Mouse (Mus musculus): ENCODE data around the gene Pnma1. TPM values are rescaled to one million over a fixed set of nuclear protein-coding genes. Genes with fewer than 3 reads are reported as not detected.
A peak's percentile ranks its signal among the peaks of the same experiment; 100 is the strongest.

Gene Pnma1
- polyA plus RNA-seq, 1 experiment from 2014 or later = 1.2 TPM

DNA sequence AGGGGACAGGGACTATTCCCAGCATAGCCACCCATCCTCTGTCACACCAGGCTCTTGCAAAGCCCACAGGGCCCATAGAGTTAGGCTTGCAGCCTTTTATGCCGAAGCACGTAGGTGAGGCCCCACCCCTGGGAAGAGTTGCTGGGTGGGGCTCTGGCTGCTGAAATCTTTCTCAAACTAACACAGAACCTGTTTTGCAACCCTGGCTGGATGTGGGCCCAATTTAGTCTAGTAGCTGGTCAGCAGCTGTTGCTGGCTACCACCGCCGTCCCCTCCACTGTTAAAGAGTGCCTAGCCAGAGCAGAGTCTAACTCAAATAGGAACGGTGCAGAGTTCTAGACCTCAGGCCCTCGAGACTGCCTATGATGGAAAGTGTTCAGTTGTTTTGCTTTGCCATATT, 26.6 kb upstream of the Pnma1 start:
- H3K36me3 ChIP-seq = peaks cover 42% of the 10 kb centered on the region
- H3K4me3 ChIP-seq = no peak overlapping the region
- DNase-seq (ENCODE audit: low spot score) = no peak
- 88% methylated on average over 6 of the region's 6 CpGs for WGBS
- peaks cover 65% of the 10 kb centered on the region for H3K4me1 ChIP-seq
- peak overlapping the region; percentile 92; the same call in 1 of the 2 replicates for H3K27ac ChIP-seq
- H3K27me3 ChIP-seq (ENCODE audit: low read depth, poor library complexity, severe bottlenecking) = no peaks in the 10 kb centered on the region
- H3K9me3 ChIP-seq (replicated peaks) = no peaks in the 10 kb centered on the region

DNA sequence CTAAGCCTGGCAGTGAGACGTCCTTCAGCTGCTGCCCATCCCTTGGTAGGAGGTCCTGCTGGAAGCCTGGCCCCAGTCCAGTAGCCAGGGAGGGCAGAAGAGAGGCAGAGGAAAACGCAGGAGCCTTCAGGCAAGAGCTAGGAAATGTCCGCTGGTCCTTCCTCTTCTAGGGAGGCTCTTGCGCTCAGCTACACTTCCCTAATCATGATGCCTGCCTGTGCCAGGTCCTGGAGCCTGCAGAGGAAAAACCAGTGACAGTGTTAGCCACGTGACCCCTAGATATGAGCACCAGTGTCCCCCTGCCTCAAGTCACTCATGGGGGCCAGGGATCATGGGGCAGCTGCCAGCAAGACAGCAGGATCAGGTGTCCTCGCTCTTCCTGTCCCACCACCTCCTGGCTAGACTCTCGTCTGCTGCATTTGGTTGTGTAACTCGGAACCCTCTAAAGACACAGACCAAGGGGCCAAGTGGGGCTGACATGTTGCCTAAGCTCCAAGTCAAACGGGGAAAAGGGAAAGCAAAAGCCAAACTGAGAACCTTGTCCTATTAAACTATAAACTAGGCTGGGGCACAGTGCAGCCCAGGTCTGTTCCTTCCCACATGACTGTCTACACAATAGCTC, 26.0 kb upstream of the Pnma1 start:
- no peak for DNase-seq (ENCODE audit: low spot score)
- Histone ChIP-seq H3K36me3 (peaks cover 48% of the 10 kb centered on the region), H3K27ac (peak overlapping the region; percentile 92; the same call in 1 of the 2 replicates), H3K27me3 (ENCODE audit: low read depth, poor library complexity, severe bottlenecking) (no peaks in the 10 kb centered on the region), H3K9me3 (replicated peaks) (no peaks in the 10 kb centered on the region), H3K4me3 (no peak overlapping the region), H3K4me1 (peaks cover 62% of the 10 kb centered on the region)
- WGBS = 87% methylated on average over 9 of the region's 9 CpGs

DNA sequence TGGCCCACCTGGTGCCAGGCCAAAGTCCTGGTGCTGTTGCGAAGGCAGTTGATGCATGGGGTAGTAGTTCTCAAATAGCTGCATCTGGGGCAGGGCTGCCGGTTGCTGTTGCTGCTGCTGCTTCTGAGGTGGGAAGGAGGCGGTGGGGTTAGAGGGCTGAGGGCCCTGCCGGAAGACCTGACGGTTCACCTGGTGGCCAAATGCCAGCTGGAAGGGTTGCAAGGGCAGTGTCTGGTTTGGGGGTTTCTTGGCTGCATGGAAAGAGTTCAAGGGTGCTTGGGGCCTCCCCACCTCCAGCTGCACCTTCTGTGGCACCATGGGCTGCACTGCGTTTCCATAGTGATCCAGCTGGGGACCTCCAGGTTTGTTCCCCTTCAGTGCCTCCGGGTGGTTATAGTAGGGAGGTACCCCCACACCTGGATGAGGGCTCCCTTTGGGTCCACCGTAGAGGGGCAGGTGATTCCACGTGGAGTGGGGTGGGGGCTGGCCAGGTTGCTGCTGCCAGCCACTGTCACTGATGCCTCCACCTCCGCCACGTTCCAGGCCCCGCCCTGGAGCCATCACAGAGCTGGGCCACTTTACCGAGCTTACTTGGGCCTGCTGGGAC, 25.1 kb upstream of the Pnma1 start:
- H3K27ac ChIP-seq = no peak overlapping the region
- no peak for DNase-seq (ENCODE audit: low spot score)

DNA sequence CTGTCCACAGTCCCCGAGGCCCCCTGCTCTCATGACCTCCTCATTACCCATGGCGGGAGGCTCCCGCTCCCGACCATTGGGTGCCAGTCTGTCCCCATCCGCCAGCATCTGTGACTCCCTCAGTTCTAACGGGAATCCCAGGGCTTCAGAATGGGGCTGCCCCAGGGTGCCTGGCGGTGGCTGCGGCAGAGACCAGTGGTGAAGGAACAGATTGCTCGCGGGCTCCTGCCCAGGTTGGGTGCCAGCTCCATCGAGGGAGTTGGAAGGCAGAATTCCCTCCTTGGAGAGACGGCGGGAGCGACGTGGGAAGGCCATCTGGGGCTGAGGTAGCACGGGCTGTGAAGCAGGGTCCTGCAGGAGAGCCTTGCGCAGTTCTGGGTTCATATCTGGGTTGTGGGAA, 24.6 kb upstream of the Pnma1 start:
- DNase-seq (ENCODE audit: low spot score) = no peak
- Histone ChIP-seq H3K27ac (no peak overlapping the region), H3K9me3 (replicated peaks) (no peaks in the 10 kb centered on the region), H3K4me1 (peaks cover 48% of the 10 kb centered on the region), H3K4me3 (no peak overlapping the region), H3K36me3 (peaks cover 51% of the 10 kb centered on the region), H3K27me3 (ENCODE audit: low read depth, poor library complexity, severe bottlenecking) (no peaks in the 10 kb centered on the region)
- 93% methylated on average over 17 of the region's 17 CpGs for WGBS

More for the DNA sequence above, 25.1 kb upstream of the Pnma1 start:
- no peak overlapping the region for H3K4me3 ChIP-seq
- no peaks in the 10 kb centered on the region for H3K9me3 ChIP-seq (replicated peaks)
- peaks cover 51% of the 10 kb centered on the region for H3K36me3 ChIP-seq
- H3K4me1 ChIP-seq = peaks cover 53% of the 10 kb centered on the region
- H3K27me3 ChIP-seq (ENCODE audit: low read depth, poor library complexity, severe bottlenecking) = no peaks in the 10 kb centered on the region
- 93% methylated on average over 13 of the region's 13 CpGs for WGBS

DNA sequence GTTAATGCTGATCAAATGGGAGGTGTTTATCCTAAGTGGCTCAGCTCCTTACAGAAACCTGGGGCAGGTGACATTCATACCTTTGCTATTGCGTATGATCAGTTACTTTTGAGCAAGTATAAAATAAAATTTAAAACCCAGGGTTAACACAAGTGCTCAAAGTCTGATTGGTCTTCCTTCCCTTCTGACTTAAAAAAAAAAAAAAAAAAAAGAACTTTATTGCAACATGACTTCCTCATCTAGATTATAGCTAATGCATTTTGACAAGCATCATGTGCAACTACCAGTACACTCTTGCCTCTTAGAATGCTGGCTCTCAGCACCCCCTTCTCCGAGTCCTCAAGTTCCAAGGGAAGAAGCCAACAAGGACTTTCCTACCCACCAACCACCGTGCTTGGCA, 23.9 kb upstream of the Pnma1 start:
- Histone ChIP-seq H3K27me3 (ENCODE audit: low read depth, poor library complexity, severe bottlenecking) (no peaks in the 10 kb centered on the region), H3K4me1 (peaks cover 41% of the 10 kb centered on the region), H3K27ac (no peak overlapping the region), H3K36me3 (peaks cover 57% of the 10 kb centered on the region), H3K9me3 (replicated peaks) (no peaks in the 10 kb centered on the region), H3K4me3 (no peak overlapping the region)
- DNase-seq (ENCODE audit: low spot score) = no peak
- WGBS = 97% methylated on average over 3 of the region's 3 CpGs

DNA sequence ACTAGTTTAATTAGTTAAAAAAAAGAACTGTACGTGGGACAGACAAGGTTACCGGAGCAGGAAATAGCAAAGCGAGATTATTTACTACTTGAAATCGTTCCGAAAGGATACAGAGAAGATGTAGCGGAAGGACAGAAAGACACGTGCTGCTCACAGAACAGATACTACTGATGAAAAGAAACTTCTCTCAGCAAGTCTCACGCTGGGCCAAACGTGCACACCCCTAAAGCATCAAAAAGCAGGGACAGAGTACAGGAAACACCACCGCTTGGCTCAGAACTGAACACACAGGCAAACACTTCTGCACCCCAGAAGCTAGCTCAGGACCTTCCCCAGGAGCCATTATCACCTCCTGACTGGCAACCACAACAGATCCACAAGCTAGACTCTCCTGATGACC, 22.3 kb upstream of the Pnma1 start:
- Histone ChIP-seq H3K4me3 (no peak overlapping the region), H3K4me1 (peaks cover 41% of the 10 kb centered on the region), H3K27ac (no peak overlapping the region), H3K36me3 (peaks cover 57% of the 10 kb centered on the region), H3K27me3 (ENCODE audit: low read depth, poor library complexity, severe bottlenecking) (no peaks in the 10 kb centered on the region), H3K9me3 (replicated peaks) (no peaks in the 10 kb centered on the region)
- DNase-seq (ENCODE audit: low spot score) = no peak
- 95% methylated on average over 10 of the region's 10 CpGs for WGBS

DNA sequence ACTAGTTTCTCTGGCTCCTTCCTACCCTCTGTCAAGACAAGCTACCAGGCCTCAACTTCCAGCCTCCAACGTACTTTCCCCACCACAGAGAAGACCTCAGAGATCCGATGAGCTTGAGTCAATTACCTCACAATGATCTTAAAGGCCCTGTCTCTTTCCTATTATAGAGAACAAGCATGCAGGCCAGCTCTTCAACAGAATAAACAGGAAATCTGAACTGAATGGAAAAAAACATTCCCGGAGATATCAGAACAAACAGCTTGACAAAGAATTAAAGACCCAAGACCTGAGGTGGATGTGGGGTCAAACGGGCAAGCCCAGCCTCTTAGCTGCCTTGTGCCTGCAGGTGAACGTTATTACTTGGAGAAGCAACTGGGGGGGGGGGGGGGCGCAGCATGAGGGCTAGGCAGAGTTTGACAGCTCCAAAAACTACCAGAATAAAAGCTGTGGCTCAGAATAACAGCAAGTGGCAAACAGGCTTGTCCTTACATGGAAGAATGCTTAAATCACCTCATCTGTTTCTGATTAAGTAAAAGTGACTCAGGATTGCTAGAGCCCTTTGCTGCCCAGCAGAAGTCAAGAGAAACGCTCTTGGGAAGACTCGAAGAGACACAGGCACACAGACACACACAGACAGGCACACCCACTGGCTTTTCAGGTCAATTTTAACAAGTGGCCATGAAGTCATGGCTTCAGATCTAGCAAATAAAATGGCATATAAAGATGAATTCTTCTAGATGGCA, 17.5 kb upstream of the Pnma1 start:
- no peak overlapping the region for H3K4me3 ChIP-seq
- no peak for DNase-seq (ENCODE audit: low spot score)
- no peaks in the 10 kb centered on the region for H3K9me3 ChIP-seq (replicated peaks)
- 40% methylated on average over 8 of the region's 8 CpGs for WGBS
- no peaks in the 10 kb centered on the region for H3K27me3 ChIP-seq (ENCODE audit: low read depth, poor library complexity, severe bottlenecking)
- H3K27ac ChIP-seq = no peak overlapping the region
- H3K4me1 ChIP-seq = peaks cover 26% of the 10 kb centered on the region
- H3K36me3 ChIP-seq = peaks cover 57% of the 10 kb centered on the region

DNA sequence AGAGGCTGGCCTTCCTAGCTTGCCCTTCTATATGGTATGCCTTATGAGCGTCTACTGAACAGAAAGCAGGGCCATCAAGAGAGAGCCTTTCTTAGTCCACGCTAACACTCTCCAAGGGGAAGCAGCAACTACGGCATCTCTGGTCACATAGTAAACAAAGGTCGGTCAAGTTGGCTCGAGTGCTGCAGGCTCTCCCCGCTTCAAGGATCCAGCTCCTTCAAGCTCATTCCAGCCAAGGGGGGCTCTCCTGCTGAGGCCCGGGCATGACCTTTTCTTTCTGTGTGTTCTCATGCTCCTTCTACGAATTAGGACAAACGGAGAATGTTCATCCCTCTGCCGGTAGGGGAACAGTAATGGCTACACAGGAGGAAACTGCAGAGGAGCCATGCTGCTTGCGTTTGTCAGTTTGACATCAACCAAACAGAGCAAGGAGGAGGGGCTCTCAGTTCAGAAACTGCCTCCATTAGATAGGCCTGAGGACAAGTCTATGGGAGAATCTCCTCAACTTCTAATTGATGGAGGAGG, 15.4 kb upstream of the Pnma1 start:
- Histone ChIP-seq H3K27ac (no peak overlapping the region), H3K27me3 (ENCODE audit: low read depth, poor library complexity, severe bottlenecking) (no peaks in the 10 kb centered on the region), H3K9me3 (replicated peaks) (no peaks in the 10 kb centered on the region), H3K36me3 (peaks cover 62% of the 10 kb centered on the region), H3K4me1 (peaks cover 26% of the 10 kb centered on the region), H3K4me3 (no peak overlapping the region)
- DNase-seq (ENCODE audit: low spot score) = no peak
- 90% methylated on average over 11 of the region's 11 CpGs for WGBS

DNA sequence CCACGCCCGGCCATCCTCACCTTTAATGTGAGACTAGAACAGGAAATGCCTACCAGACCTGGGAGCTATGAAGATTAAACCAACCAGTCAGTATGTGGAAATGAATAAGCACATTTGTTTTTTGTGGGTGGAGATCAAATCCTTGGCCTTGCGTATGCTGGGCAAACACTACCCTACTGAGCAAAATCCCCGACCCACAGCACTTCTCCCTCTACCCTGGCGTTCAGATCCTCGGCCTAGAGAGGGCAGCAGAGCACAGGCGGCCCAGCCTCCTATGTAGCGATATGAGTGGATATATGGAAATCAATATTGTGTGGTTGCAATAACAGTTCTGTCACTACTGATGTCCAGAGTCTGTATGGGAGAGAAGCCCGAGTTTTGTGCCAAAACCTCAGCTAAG, 14.8 kb upstream of the Pnma1 start:
- Histone ChIP-seq H3K4me1 (peaks cover 26% of the 10 kb centered on the region), H3K36me3 (peaks cover 67% of the 10 kb centered on the region)

DNA sequence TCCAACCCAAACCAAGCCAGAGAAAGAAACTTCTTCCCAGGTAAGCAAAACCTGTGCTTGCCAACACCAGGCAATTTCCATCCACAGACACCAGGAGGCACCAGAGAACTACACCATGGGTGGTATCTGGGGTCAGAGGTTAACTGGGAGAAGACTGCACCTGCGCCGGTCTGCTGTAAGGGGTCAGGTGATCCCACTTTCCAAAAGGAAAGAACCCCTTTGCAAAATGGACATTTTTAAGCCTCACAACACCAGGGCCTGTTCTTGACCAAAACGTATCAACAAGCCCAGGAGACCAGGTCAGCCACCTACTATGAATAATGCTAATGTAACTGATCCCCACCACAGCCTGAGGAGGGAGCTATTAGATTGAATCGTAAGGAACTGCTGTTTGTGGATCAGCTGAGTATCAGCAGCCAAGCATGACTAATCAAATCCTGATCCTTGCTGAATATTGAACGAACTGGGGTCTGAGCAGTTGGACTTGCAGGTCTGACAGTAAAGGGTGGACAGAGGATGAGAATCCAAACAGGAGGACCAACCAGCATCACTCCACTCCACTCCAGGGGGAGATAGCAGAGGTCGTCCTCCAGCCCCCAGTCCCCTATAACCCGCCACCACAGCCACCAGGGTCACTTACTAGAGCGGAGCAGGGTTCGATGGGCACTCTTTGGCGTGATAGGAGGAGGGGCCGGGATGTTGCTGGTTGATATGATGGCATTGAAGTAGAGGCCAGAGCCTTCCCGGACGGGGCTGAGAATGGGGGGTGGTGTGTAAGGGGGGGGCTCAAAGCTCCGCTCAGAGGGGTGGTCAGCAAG, 13.5 kb upstream of the Pnma1 start:
- H3K36me3 ChIP-seq = peaks cover 75% of the 10 kb centered on the region
- 81% methylated on average over 14 of the region's 14 CpGs for WGBS
- no peak for DNase-seq (ENCODE audit: low spot score)
- H3K27me3 ChIP-seq (ENCODE audit: low read depth, poor library complexity, severe bottlenecking) = no peaks in the 10 kb centered on the region
- H3K9me3 ChIP-seq (replicated peaks) = no peaks in the 10 kb centered on the region
- no peak overlapping the region for H3K27ac ChIP-seq
- no peak overlapping the region for H3K4me3 ChIP-seq
- peaks cover 22% of the 10 kb centered on the region for H3K4me1 ChIP-seq

More for the DNA sequence above, 14.8 kb upstream of the Pnma1 start:
- H3K27me3 ChIP-seq (ENCODE audit: low read depth, poor library complexity, severe bottlenecking) = no peaks in the 10 kb centered on the region
- WGBS = 92% methylated on average over 9 of the region's 9 CpGs
- no peak overlapping the region for H3K4me3 ChIP-seq
- no peak for DNase-seq (ENCODE audit: low spot score)
- H3K9me3 ChIP-seq (replicated peaks) = no peaks in the 10 kb centered on the region
- no peak overlapping the region for H3K27ac ChIP-seq

DNA sequence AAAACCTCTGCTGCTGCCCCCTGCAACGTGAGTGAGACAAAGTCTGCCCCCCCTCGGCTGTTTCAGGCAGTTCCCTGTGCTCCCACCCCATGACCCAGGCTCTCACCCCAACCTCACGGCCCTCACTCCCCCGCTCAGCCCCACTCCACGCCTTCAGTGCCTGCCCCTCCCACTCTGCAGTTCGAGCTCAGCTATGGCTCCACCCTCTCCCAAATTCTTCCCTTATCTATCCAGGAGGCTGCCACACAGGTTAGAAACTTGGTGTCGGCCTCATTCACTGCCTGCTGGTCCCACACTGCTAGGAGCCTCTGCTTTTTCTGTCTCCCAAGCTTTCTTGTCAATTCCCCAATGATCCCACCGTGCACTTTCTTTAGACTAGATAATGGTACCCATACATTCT, 12.8 kb upstream of the Pnma1 start:
- Histone ChIP-seq H3K4me1 (peaks cover 15% of the 10 kb centered on the region), H3K4me3 (no peak overlapping the region), H3K27me3 (ENCODE audit: low read depth, poor library complexity, severe bottlenecking) (no peaks in the 10 kb centered on the region), H3K36me3 (peaks cover 82% of the 10 kb centered on the region), H3K27ac (no peak overlapping the region), H3K9me3 (replicated peaks) (no peaks in the 10 kb centered on the region)
- WGBS = 71% methylated on average over 8 of the region's 8 CpGs
- DNase-seq (ENCODE audit: low spot score) = no peak

DNA sequence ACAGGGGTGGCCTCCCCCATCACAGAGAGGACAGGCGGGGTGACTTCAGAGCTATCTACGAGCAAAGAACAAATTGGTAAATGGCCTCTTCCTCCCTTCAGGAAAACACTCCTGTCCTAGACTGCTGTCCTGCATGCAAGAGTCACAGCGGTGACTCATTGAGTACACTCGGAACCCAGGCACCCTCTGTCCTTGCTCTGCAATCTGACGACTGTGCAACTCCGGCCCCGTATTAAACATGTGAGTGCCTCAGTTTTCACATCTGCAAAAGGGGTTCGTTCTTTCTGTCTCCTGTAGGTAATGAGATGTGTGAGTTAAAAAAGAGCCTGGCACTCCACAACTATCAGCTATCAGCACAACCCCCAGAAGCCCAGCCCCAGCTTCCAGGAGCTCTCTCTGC, 12.2 kb upstream of the Pnma1 start:
- 97% methylated on average over 8 of the region's 8 CpGs for WGBS
- H3K4me3 ChIP-seq = no peak overlapping the region
- peaks cover 87% of the 10 kb centered on the region for H3K36me3 ChIP-seq
- H3K4me1 ChIP-seq = peaks cover 9% of the 10 kb centered on the region
- H3K27me3 ChIP-seq (ENCODE audit: low read depth, poor library complexity, severe bottlenecking) = no peaks in the 10 kb centered on the region
- no peak for DNase-seq (ENCODE audit: low spot score)
- H3K27ac ChIP-seq = no peak overlapping the region
- H3K9me3 ChIP-seq (replicated peaks) = no peaks in the 10 kb centered on the region

All from limb, embryonic 10.5 days (tissue).